Mouse (Mus musculus): Measurements from ENCODE around the gene Agfg1.

DNA sequence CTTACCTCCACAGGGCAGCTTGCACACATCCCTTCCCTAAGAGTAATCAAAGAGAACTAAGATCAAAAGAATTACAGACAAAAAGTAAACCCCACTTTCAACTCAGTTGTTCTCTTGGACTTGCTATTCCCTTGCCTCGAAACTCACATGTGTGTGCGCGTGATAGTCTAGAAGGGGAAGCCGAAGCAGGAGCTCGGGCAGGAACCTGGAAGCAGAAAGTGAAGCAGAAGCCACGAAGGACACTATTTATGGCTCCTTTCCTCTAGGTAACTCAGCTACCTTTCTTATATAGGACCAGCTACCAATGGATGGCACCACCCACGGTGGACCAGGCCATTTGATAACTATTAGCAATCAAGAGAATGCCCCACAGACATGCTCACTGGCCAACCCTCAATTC, 13.5 kb upstream of the Agfg1 start:
- TF ChIP-seq MYOG (IDR thresholded peaks at IDR 0.05; ENCODE audit: control insufficient read depth in 1 of 3, insufficient read depth in 1 of 3, insufficient read length in 2 of 3, low read depth in 2 of 3) (no peak), POLR2A (IDR thresholded peaks at IDR 0.05; ENCODE audit: insufficient read length, low read depth) (no peak), E2F4 (IDR thresholded peaks at IDR 0.05; ENCODE audit: insufficient read depth) (no peak), MAX (IDR thresholded peaks at IDR 0.05; ENCODE audit: low read depth) (no peak), MYOD1 (IDR thresholded peaks at IDR 0.05; ENCODE audit: control insufficient read depth in 1 of 3, insufficient read length in 2 of 3, low read depth in 2 of 3) (no peak)

Data from myocyte (in vitro differentiated cells).